Mouse (Mus musculus) T-helper 2 cell (primary cell): ENCODE results near the gene Cpm.

Source experiments
- in situ Hi-C: fragments of 300-600 bp; cut with MboI, MseI; formaldehyde crosslinking; loops from one replicate; pipeline ENCODE4 v1.15.1; 2025; ENCODE audit warnings: high pct_unique_total_duplicates

Cpm gene

GRCm38 (mm10) chr10:117658522-117659429 lies 29.5 kb downstream of the Cpm start:
- in situ Hi-C loops, result no loop called here

DNA sequence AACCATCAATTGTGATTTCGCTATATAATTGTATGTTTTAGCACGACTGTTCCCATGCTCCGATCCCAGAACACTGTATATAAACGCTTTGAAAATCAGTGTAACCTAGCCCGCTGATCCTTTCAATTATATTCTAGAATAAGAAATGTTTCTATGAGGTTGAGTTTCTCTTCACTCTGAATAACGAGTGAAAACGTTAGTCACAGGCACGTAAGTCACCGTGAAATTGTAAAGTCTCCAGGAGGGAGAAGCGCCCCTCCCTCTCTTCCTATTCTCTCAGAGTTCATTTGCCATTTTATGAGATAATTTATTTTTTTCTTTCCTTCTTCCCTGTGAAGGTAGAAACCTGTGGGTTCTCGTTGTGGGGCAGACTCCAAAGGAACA lies 30.1 kb downstream of the Cpm start:
- in situ Hi-C loops, result no loop called here

DNA sequence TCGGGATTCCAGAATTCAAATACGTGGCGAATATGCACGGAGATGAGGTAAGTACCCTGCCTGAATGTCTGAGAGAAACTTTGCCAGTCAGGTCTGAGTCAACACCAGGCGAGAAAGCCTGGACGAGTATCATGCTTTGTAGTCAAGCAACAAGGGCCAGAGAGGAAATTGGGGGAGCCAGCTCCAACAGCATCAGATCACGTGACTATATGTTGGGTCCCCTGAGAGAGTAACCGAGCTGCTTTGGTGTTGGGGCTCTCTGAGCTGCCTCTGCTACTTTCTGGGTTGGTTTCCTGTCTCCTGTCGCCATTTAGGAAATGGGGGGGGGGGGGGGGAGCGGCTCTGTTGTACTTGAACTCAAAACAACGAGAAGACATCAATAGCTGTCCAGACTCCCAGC lies 30.5 kb downstream of the Cpm start:
- in situ Hi-C loops, result no loop called here

DNA sequence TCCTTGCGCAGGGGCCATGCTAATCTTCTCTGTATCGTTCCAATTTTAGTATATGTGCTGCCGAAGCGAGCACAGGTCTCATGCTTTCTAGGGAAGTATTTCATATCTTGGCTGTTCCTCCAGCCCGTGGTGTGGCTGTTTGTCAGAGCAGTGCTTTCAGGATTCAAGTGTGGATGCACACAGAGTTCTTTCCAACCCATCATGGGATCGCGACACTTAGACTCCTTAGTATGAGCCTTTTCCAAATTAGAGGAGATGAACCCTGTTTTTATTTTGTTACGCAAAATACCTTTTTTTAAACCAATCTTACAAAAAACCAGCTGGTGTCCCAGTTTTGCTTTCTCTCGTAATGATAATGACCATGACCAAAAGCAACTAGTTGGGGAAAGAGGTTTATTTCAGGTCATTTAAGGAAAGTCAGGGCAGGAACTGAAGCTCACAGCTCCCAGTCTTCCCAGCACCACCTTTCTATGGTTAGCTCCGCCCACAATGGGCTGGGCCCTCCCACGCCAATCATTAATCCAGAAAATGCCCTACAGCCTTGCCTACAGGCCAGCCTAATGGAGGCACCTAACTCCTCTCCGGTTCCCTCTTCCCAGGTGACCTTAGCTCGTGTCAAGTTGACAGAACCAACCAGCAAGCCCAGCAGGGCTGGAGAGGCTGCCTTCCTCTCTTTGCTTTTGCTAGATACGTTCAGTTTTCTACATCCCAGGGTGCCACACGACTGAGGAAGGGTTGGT lies 33.2 kb downstream of the Cpm start:
- in situ Hi-C loops, result no loop called here

DNA sequence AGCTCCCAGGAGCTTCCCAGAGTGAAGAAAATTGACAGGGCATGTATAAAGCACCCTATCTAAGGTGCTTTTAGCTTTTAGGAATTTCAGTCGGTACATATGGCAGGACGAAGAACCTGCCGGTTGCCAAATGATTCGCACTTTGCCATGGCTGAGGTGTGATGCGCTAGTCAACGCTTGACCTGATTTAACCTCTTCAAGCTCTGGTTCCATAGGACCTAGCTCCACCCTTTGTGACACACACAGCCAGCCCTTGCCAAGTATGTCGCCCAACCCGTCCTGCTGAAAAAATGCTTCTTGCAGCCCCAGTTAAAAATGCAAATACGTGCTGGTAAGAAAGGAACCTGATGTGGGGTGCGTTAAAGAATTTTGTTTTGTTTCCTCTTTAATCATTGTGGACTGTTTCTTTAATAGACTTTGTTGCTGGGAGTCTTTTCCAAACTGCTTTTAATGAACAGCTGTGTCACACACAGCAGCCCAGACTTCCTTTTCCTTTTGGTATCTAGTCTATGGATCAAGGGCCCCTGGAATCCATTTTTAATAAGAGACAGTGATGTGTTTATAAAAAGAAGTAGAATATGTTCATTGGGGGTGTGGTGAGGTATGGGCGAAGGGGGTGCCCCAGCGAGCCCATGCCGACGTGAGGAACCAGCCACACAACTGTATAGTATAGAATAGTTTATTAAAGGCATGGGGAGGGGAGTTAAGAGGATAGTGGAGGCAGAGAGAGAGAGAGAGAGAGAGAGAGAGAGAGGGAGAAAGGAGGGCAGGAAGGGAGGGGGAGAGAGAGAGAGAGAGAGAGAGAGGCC lies 34.0 kb downstream of the Cpm start:
- in situ Hi-C loops, result no loop called here

DNA sequence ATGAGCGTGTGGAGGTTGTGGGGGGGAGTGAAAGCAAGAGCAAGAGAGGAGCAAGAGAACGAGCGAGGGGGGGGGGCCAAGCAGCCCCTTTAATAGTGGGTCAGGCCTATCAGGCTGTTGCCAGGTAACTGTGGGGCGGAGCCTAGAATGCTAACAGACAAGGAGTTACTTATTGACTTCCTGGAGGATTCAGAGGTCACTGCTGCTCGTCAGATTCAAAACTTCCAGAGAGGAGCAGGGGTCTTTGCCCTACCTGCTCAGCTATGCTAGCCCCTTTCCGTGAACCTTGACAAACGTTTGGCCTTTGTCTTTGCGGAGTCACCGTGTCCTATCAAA lies 34.5 kb downstream of the Cpm start:
- in situ Hi-C loops, result no loop called here

DNA sequence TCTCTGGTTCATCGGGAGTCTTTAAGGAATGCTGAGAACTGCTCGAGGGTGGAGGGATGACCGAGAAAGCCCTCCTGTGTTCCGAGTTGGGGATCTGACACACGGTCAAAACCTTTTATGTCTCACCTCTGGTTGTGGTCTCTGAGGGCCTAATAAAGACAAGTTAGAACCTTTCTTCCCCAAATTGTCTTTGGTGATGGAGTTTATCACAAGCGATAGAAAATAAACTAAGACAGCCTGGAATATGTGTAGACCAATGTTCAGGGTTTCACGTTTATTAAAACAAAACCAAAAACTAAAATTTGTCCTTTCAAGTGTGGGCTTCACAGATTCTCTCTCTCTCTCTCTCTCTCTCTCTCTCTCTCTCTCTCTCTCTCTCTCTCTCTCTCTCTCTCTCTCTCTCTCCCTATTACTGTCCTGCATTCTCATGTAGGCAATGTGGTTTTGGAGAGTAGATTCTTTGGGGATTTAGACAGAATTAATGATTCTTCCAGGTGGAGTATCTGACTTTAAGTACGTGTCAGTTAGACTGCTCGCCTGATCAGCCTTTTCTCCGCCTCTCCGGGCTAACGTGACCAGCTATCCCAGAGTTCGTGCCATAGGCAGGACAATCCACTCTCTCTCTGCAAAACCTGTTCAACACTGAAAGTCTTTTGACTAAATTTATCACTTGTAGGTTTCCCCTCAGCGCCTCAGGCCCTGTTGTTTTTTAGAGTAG lies 35.1 kb downstream of the Cpm start:
- in situ Hi-C loops, result no loop called here

- in situ Hi-C loops, result no loop called here
Measured at GRCm38 (mm10) chr10:117664926-117665209, 35.6 kb downstream of the Cpm start.

DNA sequence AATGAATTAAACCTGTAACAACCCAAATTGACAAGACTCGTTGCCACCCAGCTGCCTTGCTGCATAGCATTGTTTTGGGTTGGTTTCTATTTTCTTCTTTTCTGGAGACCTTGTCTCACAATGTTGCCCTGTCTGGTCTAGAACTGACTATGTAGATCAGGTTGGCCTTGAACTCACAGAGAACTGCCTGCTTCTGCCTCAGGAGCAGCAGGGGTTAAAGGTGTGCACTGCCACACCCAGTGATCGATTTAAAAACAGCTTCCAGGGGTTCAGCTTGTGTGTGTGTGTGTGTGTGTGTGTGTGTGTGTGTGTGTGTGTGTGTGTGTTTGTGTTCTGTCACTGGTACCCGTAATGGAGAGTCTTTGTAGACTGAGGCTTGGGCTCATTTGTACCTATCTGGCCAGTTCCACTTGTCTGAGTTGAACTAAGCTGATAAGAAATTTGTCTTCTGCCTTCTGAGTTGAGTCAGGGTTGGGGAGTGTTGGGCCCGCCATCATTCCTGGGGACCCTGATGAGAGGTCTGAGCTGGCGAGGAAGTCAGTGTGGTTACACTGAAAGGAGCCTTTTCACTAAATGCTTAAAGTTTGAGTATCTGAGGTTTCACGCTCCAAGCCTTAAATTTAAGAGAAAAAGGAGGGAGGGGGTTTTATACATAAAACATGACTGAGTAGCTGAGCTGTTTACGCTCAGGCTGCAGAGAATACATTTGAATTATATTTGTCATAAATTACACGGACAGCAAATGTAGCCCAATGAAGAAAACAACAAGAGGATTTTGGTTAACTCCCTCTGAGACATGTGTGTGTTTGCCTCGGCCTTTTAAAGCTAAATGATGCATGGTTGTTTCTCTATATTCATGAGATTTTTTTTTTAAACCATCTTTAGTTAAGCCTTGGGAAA lies 36.3 kb downstream of the Cpm start:
- in situ Hi-C loops, result no loop called here

DNA sequence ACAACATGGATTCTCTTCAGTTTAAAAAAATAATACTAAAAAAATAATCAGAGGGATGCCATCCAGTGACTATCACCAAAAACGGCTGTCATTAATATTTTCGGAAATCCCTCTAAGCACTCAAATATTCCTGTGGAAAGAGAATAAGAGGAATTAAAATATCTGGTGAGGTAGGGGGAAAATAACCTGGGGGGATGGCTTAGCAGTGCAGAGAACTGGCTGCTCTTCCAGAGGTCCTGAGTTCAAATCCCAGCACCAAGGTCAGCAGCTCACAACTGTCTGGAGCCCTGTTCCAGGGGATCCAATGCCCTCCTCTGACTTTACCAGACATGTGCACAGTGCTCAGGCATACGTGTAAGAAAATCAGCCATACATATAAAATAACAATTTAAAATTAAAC lies 37.1 kb downstream of the Cpm start:
- in situ Hi-C loops, result no loop called here

DNA sequence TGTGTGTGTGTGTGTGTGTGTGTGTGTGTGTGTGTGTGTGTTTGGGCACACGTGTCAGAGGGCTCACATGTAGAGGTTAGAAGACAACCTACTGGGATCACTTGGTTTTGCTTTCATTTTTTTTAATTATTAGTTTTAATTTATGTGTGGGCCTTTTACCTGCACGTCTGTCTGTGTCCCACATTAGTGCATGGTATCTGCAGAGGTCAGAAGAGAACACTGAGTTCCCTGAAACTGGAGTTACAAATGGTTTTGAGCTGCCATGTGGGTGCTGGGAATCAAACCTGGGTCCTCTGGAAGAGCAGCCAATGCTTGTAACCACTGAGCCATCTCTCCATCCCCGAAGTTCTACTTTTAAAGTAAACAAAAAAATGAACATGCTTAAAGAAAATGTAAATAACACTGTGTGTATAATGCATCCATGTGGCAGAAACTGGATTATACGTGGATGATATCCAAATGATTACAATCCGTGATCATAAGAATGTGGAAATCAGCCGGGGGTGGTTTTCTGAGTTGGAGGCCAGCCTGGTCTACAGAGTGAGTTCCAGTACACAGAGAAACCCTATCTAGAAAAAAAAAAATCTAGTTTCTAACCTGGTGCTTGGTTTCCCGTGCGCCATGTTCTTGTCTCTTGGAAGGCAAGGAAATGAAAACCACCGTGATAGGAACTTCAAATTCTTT lies 37.8 kb downstream of the Cpm start:
- in situ Hi-C loops, result no loop called here

DNA sequence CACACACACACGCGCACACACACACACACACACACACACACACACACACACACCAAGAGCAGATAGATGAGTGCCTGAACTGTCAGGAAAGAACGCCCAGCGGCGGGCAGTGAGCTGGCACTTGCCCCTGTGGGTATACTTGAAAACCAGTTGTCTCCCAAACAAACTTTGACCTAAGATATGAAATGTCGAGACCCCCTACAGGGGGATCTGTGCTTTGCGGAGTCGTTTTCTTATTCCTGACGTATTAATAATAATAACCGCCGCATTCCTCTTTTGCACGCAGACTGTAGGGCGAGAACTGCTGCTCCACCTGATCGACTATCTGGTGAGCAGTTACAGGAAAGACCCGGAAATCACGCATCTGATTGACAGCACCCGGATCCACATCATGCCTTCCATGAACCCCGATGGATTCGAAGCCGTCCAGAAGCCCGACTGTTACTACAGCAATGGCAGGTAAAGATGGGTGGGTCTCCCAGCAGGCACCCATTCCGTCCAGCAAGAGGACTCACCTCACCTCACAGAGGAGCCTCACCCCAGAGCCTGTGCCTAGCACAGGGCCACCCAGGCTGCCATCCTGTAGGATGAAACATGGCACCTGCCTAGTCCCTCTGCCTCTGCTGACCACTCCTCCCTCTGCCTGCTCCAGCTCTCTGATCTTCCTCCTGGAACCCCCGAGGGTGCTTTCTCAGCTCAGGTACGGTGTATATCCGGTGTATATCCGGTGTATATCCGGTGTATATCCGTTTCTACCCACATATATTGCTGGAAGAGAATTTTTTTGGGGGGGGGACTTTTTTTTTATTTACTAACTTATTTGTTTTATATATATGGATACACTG lies 38.6 kb downstream of the Cpm start:
- in situ Hi-C loops, result no loop called here

DNA sequence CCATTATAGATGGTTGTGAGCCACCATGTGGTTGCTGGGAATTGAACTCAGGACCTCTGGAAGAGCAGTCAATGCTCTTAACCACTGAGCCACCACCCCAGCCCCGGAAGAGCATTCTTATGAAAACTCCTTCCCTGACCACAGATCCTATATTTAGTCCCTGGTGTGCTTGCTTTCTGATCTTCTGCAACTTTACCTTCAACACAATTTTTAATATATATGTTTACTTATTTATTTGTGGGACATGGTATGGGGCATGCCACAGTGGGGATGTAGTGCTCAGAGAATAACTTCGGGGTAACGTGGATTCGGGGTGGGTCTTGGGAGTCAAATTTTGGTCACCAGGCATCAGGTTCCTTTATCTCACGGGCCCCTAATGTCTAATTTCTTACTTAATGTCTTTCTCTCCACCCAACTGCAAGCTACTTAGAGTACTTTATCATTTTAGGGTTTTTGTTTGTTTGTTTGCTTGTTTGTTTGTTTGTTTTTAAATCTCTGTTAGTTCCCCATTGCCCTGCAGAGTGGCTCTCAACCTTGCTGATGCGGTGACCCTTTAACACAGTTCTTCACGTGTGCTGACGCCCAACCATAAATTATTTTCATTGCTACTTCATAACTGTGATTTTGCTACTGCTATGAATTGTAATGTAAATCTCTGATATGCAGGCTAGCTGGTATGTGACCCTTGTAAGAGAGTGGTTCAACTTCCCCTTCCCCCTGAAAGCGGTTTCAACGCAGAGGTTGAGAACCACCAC lies 39.4 kb downstream of the Cpm start:
- in situ Hi-C loops, result no loop called here

GRCm38 (mm10) chr10:117669449-117670090 lies 40.3 kb downstream of the Cpm start:
- in situ Hi-C loops, result loop anchor here (10.0 kb wide), 1 partner anchor 105 kb away; no protein-coding TSS in a partner anchor

DNA sequence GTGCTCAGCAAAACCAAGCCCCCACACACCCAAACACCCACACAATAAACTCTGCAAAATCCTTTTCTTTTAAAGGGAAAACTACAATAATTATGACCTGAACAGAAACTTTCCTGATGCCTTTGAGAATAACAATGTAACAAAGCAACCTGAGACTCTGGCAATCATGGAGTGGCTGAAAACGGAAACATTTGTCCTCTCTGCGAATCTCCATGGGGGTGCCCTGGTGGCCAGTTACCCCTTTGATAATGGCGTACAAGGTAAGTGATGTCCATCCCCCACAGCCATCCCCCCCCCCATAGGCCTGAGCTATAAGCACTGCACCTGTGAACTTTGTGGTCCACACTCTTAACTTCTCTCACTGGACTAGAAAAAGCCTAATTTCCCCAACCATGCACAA lies 40.8 kb downstream of the Cpm start:
- in situ Hi-C loops, result loop anchor here (10.0 kb wide), 1 partner anchor 105 kb away; no protein-coding TSS in a partner anchor

GRCm38 (mm10) chr10:117670791-117671190 lies 41.5 kb downstream of the Cpm start:
- in situ Hi-C loops, result loop anchor here (10.0 kb wide), 1 partner anchor 106 kb away; no protein-coding TSS in a partner anchor

DNA sequence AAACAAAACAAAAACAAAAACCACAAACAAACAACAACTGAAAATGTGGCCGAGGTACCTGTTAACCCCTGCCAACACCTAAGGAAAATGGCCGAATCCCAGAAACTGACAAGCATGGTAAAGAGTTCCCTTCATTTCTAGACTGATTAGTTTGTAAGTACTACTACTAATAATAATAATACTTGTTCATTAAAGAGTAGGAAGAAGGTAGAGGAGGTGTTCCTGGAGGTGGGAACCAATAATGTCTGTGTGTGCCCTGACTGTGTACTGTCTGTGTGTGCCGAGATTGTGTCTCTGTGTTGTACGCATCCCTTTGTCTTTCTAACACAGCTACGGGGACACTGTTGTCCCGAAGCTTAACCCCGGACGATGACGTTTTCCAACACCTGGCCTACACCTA lies 42.0 kb downstream of the Cpm start:
- in situ Hi-C loops, result loop anchor here (10.0 kb wide), 1 partner anchor 106 kb away; no protein-coding TSS in a partner anchor
